Mouse (Mus musculus) T-helper 1 cell (primary cell): ENCODE data around the gene Hsf4.
"Not testable (repeated sequence)": the region's sequence is repeated elsewhere in the genome, so short reads cannot be mapped to it uniquely, and the experiment has no call there.

Experiments used
- in situ Hi-C: fragments of 300-600 bp; cut with MboI, MseI; formaldehyde crosslinking; loops from one replicate; pipeline ENCODE4 v1.15.1; 2025; ENCODE audit warnings: high pct_unique_total_duplicates

The Hsf4 gene

DNA sequence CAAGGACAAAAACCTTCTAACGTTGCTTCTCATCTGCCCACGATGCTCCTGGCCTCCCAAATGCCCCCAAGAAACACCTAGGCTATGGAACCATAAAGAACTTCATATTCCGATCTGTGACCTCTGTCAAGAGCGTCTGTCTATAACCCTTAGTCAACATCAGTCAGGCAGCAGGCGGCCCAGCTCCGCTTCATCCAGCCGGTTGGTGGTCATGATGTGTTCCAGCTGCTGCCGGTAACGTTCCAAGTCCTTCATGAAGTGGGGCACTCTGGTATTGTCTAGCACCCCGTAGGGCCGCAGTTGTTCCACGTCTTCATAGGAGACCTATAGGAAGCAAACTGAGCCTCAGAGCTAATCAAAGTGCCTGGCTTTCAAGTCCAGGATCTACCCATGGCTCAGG is 12.2 kb downstream of the Hsf4 start:
- in situ Hi-C loops, result no loop called here

- in situ Hi-C loops, result no loop called here
Measured at GRCm38 (mm10) chr8:105282239-105282638, 12.6 kb downstream of the Hsf4 start.

GRCm38 (mm10) chr8:105283074-105283473 is 13.5 kb downstream of the Hsf4 start:
- in situ Hi-C loops, result no loop called here

DNA sequence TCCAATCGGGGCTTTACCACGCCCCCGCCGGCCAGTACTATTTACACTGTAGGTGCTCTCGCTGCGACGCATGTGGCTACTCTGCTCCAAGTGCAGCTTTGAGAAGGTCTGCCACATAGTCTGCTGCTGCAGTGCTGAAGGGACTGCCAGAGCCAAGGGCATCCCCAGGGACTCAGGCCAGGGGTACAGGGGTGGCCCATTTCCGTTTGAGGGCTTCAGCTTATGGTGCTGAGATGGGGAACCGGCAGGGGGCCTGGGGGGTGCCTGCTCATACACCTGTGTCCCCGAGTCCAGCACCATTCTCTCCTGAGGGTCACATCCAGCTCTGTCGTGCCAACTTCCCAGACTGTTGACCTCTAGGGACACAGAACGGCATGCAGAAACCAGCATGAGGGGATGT is 15.9 kb downstream of the Hsf4 start:
- in situ Hi-C loops, result no loop called here

DNA sequence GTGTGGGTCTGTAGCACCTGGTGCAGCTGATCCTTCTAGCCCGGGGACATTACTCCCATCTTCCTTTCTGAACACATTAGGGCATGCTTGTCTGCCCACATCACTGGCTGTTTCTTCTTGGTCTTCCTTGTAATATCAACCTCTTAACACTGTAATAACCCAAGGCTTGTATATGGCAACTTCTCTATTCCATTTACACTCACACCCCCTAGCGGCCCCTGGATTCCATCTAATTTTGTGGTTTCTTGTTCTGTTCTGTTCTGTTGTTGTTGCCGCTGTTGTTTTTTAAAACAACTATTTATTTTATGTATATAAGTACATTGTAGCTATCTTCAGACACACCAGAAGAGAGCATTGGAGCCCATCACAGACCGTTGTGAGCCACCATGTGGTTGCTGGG is 17.3 kb downstream of the Hsf4 start:
- in situ Hi-C loops, result no loop called here

- in situ Hi-C loops, result no loop called here
Measured at GRCm38 (mm10) chr8:105288231-105288630, 18.6 kb downstream of the Hsf4 start.

DNA sequence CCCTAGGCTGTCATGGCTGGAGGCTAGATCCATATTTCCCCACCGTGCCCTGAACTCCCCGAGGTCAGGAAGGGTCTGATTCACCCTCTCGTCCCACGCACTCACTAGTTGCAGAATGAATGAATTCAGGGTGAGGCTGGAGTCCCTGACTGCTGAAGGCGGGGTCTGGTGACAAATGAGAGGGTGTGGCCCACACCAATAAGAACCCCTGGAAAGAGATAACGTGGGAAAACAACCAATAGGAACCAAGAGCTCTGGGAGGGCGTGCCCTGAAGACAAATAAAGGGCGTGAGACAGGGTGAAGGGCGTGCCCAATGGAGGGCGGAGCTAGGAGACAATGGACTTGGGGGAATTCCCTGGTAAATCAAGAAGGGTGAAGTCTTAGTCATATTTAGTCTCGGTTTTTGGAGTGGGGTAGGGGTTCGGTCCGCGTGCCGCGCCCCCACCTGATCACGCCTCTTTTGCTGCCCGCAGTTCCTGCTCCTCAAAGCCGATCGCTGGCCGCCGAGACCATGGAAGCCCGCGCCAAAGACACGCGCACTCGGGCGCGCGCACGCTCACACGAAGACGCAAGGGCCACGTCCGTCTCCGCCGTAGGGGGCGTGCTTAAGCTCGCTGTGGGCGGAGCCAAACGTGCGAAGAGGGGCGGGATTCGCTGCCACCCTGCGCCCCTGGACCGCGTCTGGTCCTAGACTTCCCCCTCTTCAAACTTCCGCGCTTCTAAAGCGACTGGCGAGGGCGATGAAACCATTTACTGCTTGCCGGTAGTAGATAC is 19.5 kb downstream of the Hsf4 start:
- in situ Hi-C loops, result no loop called here

GRCm38 (mm10) chr8:105289805-105290460 is 20.3 kb downstream of the Hsf4 start, which contains the start of gene 4931428F04Rik:
4931428F04Rik (minus strand) TSS chr8:105289864.
- in situ Hi-C loops, result no loop called here

GRCm38 (mm10) chr8:105290554-105291314 is 21.1 kb downstream of the Hsf4 start:
- in situ Hi-C loops, result no loop called here

GRCm38 (mm10) chr8:105291364-105291763 is 21.8 kb downstream of the Hsf4 start:
- in situ Hi-C loops, result not testable (repeated sequence)

DNA sequence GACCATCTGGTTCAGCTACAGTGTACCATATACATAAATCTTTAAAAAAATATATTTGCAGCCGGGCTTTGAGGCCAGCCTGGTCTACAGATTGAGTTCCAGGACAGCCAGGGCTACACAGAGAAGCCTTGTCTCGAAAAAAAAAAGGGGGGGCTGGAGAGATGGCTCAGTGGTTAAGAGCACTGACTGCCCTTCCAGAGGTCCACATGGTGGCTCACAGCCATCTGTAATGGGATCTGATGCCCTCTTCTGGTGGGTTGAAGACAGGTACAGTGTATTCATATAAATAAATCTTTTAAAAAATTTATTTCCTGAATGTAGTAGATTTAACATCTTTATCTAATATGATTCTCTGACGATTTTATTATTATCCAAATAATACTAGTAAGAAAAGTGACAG is 22.2 kb downstream of the Hsf4 start:
- in situ Hi-C loops, result not testable (repeated sequence)

DNA sequence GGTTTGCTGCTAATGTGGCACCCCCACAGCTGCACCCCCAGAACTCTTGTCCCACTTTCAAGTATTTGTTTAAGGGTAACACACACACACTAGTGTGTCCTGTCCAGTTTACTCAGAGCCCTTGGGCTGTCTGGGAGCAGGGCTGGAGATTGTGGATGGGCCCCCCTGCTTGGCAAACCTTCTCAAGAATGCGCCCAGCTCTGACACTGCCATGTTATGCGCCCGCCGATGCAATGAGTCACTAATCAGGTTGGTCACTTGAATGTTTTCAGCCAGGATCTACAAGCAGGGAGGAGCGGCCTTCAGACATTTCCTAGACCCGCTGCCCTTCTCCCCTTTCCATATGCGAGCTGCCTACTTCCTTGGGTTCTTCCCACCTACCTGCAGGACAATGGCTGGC is 22.9 kb downstream of the Hsf4 start:
- in situ Hi-C loops, result no loop called here

- in situ Hi-C loops, result no loop called here
Measured at GRCm38 (mm10) chr8:105293405-105293804, 23.8 kb downstream of the Hsf4 start.

DNA sequence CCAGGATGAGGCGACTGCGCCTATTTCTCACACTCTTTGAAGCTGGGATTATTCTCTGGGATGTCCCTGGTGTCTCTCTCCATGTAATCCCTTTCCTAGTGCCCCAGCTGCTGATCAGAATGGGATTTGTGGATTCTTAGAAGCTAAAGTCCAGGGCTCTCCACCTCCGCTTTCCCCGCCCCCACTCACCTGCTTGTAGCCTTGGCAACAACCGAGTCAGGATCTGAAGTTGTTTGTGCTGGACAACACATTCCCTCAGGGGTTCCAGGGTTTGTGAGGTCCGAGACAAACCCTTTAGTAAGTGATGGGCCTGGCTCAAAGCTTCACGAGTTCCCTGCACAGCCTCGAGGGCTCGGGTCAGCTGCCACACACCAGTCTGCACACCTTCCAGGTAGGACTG is 25.2 kb downstream of the Hsf4 start:
- in situ Hi-C loops, result no loop called here

DNA sequence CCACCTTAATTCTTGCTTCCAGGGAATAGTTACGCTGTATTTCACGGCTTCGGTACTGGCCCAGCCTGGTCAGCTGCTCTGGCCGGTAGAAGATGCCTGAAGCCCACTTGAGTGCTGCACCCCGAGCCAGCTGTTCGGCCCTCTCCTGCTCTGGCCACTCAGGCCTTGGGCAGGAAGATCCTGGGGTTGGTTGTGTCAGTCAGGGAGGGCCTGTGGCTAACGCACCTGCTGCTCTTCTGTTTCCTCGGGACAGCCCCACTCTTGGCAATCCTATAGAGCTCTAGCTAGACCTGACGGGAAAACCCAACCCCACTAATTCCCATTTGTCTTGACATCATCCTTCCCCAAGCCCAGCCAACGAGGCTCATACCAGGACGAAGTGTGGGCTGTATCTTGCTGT is 25.7 kb downstream of the Hsf4 start:
- in situ Hi-C loops, result no loop called here

DNA sequence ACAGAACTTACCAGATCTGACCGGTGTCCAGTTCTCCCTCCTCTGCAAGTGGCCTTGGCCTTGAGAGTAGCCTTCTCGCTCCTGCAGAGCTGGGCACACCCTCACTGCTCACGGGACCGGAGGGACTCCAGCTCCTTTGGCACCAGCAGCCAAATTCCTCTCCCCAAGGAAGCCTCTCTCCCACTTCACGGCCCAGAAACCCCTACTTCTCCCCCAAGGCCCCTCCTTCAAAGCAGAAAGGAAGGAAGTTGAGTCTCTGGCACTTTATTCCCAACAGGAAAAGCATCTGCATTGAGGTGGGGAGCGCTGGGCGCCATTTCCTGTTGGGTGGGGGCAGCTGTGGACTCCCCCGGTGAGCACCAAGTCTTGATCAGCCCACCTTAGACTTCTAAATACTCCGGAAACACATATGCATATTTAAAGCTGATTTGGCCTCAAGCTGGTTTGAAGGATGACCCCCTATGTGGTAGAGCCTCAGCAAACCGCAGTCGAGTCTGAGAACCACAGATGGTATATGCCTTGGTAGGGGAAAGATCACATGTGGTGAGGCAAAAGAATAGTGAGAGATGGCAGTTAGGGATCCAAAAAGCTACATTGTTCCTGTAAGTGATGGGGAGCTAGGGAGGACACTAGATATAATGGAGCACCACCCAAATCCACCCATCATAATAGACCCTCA is 26.4 kb downstream of the Hsf4 start, which contains the start of gene Exoc3l:
Exoc3l (minus strand) TSS at position 207 of the 679 bp plus-strand sequence.
- in situ Hi-C loops, result no loop called here

DNA sequence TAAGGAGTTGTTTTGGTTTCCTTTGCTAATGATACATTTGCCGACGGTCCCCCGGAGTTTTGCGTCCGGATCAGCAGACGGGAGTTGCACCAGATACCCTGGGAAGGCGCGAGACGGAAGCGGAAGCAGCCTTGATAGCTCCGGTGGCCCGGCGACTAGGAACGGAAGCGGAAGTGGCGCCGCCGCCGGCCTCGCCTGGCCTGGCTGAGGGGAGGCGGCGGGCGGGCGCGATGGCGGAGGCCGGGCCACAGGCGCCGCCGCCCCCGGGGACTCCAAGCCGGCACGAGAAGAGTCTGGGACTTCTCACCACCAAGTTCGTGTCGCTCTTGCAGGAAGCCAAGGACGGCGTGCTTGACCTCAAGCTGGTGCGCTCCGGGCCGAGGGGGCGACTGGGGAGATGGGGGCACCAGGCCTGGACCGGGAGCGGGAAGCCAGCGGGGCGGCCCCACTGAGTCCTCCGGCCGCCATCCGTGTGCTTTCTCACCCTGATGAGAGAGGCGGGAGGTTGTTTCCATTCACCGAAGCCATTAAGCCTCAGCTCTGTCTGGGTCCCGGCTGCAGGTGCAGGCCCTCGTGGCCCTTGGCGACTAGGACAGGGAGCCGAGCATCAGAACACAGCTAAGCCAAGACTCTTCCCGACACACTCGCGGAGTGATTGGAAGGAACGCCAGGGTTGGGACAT is 28.1 kb downstream of the Hsf4 start, which contains the start of gene E2f4:
E2f4 (plus strand) TSS at position 153 of the 682 bp plus-strand sequence.
- in situ Hi-C loops, result no loop called here

GRCm38 (mm10) chr8:105298351-105299252 is 29.0 kb downstream of the Hsf4 start:
- in situ Hi-C loops, result no loop called here

DNA sequence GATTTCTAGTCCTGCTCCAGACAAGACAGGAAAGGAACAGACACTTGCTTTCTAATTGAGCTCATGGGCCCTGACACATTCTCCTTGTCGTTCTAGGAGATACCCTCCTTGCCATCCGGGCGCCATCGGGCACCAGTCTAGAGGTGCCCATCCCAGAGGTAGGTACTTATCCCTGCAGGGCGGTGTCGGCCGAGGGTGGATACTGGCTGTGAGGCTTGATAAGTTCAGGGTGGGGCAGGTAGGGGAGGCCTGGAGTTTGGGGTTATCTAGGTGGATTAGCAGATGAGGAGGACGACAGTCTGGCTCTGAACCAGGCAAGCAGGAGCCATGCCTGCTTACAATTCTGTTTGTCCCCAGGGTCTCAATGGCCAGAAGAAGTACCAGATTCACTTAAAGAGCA is 30.4 kb downstream of the Hsf4 start:
- in situ Hi-C loops, result no loop called here

- in situ Hi-C loops, result no loop called here
Measured at GRCm38 (mm10) chr8:105303396-105303795, 33.8 kb downstream of the Hsf4 start.
